ENCODE assay signal across 8 mouse cellular contexts in the genomic region with DNA sequence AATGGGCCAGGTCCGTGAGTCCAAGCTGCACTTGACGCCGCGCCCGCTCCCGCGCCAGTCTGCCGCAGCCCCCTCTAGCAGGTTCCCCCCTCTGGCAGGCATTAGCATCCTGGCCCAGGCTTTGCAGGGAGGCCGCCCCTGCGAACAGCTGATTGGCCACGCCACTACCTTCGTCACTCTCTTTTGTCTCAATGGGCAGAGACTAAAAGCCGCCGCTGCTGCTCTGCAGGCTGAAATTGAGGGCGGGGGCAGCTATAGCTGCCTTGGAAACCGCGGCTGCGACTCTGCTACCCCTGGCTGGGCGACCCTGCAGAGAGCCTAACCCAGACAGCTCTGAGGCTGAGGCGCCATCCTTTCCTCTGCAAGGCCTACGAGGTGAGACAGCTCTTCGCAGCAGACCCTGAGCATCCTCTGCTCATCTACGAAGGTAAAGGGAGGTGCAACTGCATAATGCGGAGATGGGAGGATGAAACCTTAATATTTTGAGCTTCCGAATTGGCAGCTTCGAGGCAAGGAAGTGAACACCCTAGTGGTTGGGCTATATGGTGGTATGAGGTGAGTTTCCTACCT. TPM values are rescaled to one million over a fixed set of nuclear protein-coding genes. Genes with fewer than 3 reads are reported as not detected.
DNase-seq lines count a peak whose midpoint lies in the region; ATAC-seq and TF ChIP-seq lines count a peak whose summit lies in the region.

Zcchc18 (plus strand) TSS at position 178 of the 570 bp plus-strand sequence.

- 26% methylated on average over 26 of the region's 26 CpGs for WGBS in hindbrain, embryonic 12.5 days
- 16% methylated on average over 26 of the region's 26 CpGs for WGBS in lung, postnatal 0 days

- H3K4me3 ChIP-seq in hindbrain, embryonic 12.5 days: peak within 1 kb of the TSS; percentile 43
- H3K4me3 ChIP-seq in lung, postnatal 0 days (ENCODE audit: low read depth, low read length): peak within 1 kb of the TSS; percentile 17; the same call in 1 of the 2 replicates

- peaks cover 6% of the 10 kb centered on the region; the same call in 1 of the 2 replicates for H3K4me1 ChIP-seq in hindbrain, embryonic 12.5 days
- no peaks in the 10 kb centered on the region for H3K4me1 ChIP-seq in lung, postnatal 0 days (ENCODE audit: insufficient read depth, low read depth, low read length)

- H3K36me3 ChIP-seq in hindbrain, embryonic 12.5 days: no peaks in the 10 kb centered on the region
- no peaks in the 10 kb centered on the region for H3K36me3 ChIP-seq in lung, postnatal 0 days (ENCODE audit: insufficient read depth, low read length)

- peak within 1 kb of the TSS; percentile 59 for H3K9ac ChIP-seq in hindbrain, embryonic 12.5 days
- H3K9ac ChIP-seq in lung, postnatal 0 days (replicated peaks; ENCODE audit: low read depth): no peak within 1 kb of the TSS

- H3K27me3 ChIP-seq in hindbrain, embryonic 12.5 days: 0 out of 2 replicates have a peak, but pooled peaks cover 5% of the 10 kb centered on the region
- H3K27me3 ChIP-seq in lung, postnatal 0 days (replicated peaks; ENCODE audit: insufficient read depth, low read length): no peaks in the 10 kb centered on the region

- H3K27ac ChIP-seq in hindbrain, embryonic 12.5 days: peak within 1 kb of the TSS; percentile 89
- H3K27ac ChIP-seq in lung, postnatal 0 days (ENCODE audit: low read length): no peak within 1 kb of the TSS

- TF ChIP-seq EP300 in lung, postnatal 0 days (IDR thresholded peaks at IDR 0.05): no peak

- H3K9me3 ChIP-seq in hindbrain, embryonic 12.5 days (replicated peaks): no peaks in the 10 kb centered on the region
- no peaks in the 10 kb centered on the region for H3K9me3 ChIP-seq in lung, postnatal 0 days (ENCODE audit: low read length)

- peak; percentile 82 for DNase-seq in ES-CJ7 (ENCODE audit: low read depth, low spot score)
- peak; percentile 78 for DNase-seq in cerebellum, adult 8-10 months
- peak; percentile 80 to 86 for DNase-seq in frontal cortex, adult 2 months (ENCODE audit: extremely low spot score in 1 of 2, low spot score in 1 of 2)
- DNase-seq in layer of hippocampus, postnatal 25 days (ENCODE audit: extremely low spot score in 1 of 2, low spot score in 1 of 2): peak; percentile 54 to 64
- peak; percentile 11 for DNase-seq in lung, postnatal 0 days (ENCODE audit: low spot score)
- peak; percentile 58 for DNase-seq in retina, adult 2 months (ENCODE audit: low read depth, low spot score)
- DNase-seq in thymus, postnatal 10 days (ENCODE audit: low spot score in 2 of 2): peak; percentile 31

- peak; percentile 99 for ATAC-seq in hindbrain, embryonic 12.5 days (ENCODE audit: low FRiP score)
- peak; percentile 73; the same call in 1 of the 2 replicates for ATAC-seq in lung, postnatal 0 days

- peak within 1 kb of the TSS; percentile 51 for H3K4me2 ChIP-seq in hindbrain, embryonic 12.5 days (replicated peaks)
- peak within 1 kb of the TSS; percentile 54 for H3K4me2 ChIP-seq in lung, postnatal 0 days (replicated peaks; ENCODE audit: low read depth, low read length)

- TF ChIP-seq CTCF in lung, postnatal 0 days (IDR thresholded peaks at IDR 0.05): no peak

RNA-seq across cellular contexts. Expression of gene Zcchc18, which starts in this region (rescaled TPM):
- 205 and 258 TPM in 2 replicates for polyA plus RNA-seq in frontal cortex, adult 2 months (2012; rRNA removed)
- 136 and 137 TPM in 2 replicates for polyA plus RNA-seq in hindbrain, embryonic 12.5 days (2016; fragmentation: Nextera tagmentation; extraction: Ambion mirVana)
- 100 to 1,000 TPM; 243 to 253 TPM for total RNA-seq in layer of hippocampus, postnatal 25 days (2021)
- 0.88 and 1.5 TPM in 2 replicates for polyA plus RNA-seq in lung, postnatal 0 days (2015; fragmentation: Nextera tagmentation; extraction: Ambion mirVana)

Comparison
In these comparisons a context has a peak if more than half of its experiments do, and no peak if none do; other contexts are left out.
1. RNA of gene Zcchc18 (polyA plus RNA-seq): 205 to 258 TPM in frontal cortex, adult 2 months and 136 to 137 TPM in hindbrain, embryonic 12.5 days; 0.88 to 1.5 TPM in lung, postnatal 0 days; every median in the first group is over 10 times any median in the second.
2. DNase-seq: peak in every context shown above with its lines; median percentile 83 in frontal cortex, adult 2 months; 82 in ES-CJ7; 78 in cerebellum, adult 8-10 months; 59 in layer of hippocampus, postnatal 25 days; 58 in retina, adult 2 months; 31 in thymus, postnatal 10 days; 11 in lung, postnatal 0 days.